Mouse (Mus musculus) hindbrain, embryonic 12.5 days (tissue): ENCODE data around the gene Rsph3a. TPM values are rescaled to one million over a fixed set of nuclear protein-coding genes. Genes with fewer than 3 reads are reported as not detected.
"Not testable (repeated sequence)": the region's sequence is repeated elsewhere in the genome, so short reads cannot be mapped to it uniquely, and the experiment has no call there.

Experiments used
- ATAC-seq: fragments of 200-750 bp; cut with Nextera tagmentation; 2 replicates; pipeline ENCODE4 v1.8.0; 2017; ENCODE audit warnings: moderate TSS enrichment; ENCODE audit not compliant: low FRiP score
- H3K27ac ChIP-seq: fragments of 300-500 bp; sonication (generic); 2 replicates; pipeline ENCODE4 v1.5.1; 2016; ENCODE audit warnings: mild to moderate bottlenecking
- H3K27me3 ChIP-seq: fragments of 300-500 bp; sonication (generic); 2 replicates; pipeline ENCODE4 v1.6.1; 2016; ENCODE audit warnings: mild to moderate bottlenecking
- H3K36me3 ChIP-seq: fragments of 300-500 bp; sonication (generic); 2 replicates; pipeline ENCODE4 v1.6.1; 2016; ENCODE audit warnings: mild to moderate bottlenecking
- H3K4me1 ChIP-seq: fragments of 300-500 bp; sonication (generic); 2 replicates; pipeline ENCODE4 v1.6.1; 2016
- H3K4me2 ChIP-seq: fragments of 300-500 bp; sonication (generic); replicated peaks from 2 replicates; pipeline ENCODE4 v1.6.1; 2016; ENCODE audit warnings: mild to moderate bottlenecking
- H3K4me3 ChIP-seq: fragments of 300-500 bp; sonication (generic); 2 replicates; pipeline ENCODE4 v1.5.1; 2016; ENCODE audit warnings: mild to moderate bottlenecking
- H3K9ac ChIP-seq: fragments of 300-500 bp; sonication (generic); 2 replicates; pipeline ENCODE4 v1.6.1; 2016; ENCODE audit warnings: mild to moderate bottlenecking, moderate library complexity
- H3K9me3 ChIP-seq: fragments of 300-500 bp; sonication (generic); replicated peaks from 2 replicates; pipeline ENCODE4 v1.6.1; 2016; ENCODE audit warnings: mild to moderate bottlenecking
- WGBS: fragments of 180-500 bp; shearing (Covaris S2); methylation state at CpG from one replicate; pipeline ENCODE4 v1.1.7; 2016; 5-methylcytosine and 5-hydroxymethylcytosine counted together
- polyA plus RNA-seq: library from polyadenylated mRNA; unstranded; fragments of >200 nt; fragmentation: Nextera tagmentation; extraction: Ambion mirVana; gene quantifications from 2 replicates; pipeline ENCODE4 v1.2.1, GENCODE M21; 2016

Gene Rsph3a
- 63.8 and 77.0 TPM in 2 replicates for polyA plus RNA-seq

GRCm38 (mm10) chr17:7945117-7946052 lies at the start of gene Rsph3a:
Gene Rsph3a, plus strand, starts transcription at chr17:7945614.
- ATAC-seq = peak; percentile 99
- Histone ChIP-seq H3K27ac (peak within 1 kb of the TSS; percentile 88), H3K4me3 (peak within 1 kb of the TSS; percentile 55), H3K4me2 (peak within 1 kb of the TSS; percentile 57), H3K9ac (peak within 1 kb of the TSS; percentile 74)
- H3K36me3 ChIP-seq, H3K27me3 ChIP-seq, H3K4me1 ChIP-seq, H3K9me3 ChIP-seq: not testable (repeated sequence)
- 4% methylated on average over 53 of the region's 58 CpGs for WGBS

DNA sequence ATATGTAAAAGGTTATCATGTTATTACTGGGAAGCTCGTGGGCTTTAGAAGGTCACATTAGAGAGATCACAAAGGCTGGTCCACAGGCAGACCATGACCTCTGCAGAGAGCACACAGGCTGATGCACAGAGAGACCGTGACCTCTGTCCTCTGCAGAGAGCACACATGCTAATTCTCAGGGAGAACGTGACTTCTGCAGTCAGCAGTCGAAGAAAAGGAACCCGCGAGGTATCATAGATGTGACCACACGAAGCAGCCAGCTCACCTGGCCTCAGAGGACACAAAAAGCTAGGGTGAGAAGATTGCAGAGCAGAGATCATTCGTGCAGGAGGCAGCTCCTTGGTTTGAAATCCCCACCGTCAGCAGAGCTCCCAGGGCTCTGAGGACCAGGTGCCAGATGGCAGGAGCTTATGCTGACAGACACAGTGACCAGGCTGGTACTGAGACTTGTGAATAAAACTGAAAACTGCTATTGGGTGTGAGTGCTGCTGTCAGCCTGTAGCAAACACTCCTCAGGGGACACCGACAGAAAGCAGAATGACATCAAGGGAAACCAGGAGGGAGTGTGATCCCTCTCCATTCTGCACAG lies 49.3 kb upstream of the Rsph3a start:
- no peak for ATAC-seq
- H3K27me3 ChIP-seq = no peaks in the 10 kb centered on the region
- H3K9me3 ChIP-seq = no peaks in the 10 kb centered on the region
- no peak overlapping the region for H3K27ac ChIP-seq
- no peak overlapping the region for H3K9ac ChIP-seq
- no peak overlapping the region for H3K4me2 ChIP-seq
- no peaks in the 10 kb centered on the region for H3K36me3 ChIP-seq
- no peak overlapping the region for H3K4me3 ChIP-seq
- WGBS = 60% methylated on average over 10 of the region's 10 CpGs
- H3K4me1 ChIP-seq = no peaks in the 10 kb centered on the region

- H3K4me1 ChIP-seq = no peaks in the 10 kb centered on the region
- H3K4me2 ChIP-seq = no peak overlapping the region
- H3K9ac ChIP-seq = no peak overlapping the region
- 91% methylated on average over 11 of the region's 11 CpGs for WGBS
- ATAC-seq = no peak
- H3K27me3 ChIP-seq = no peaks in the 10 kb centered on the region
- H3K36me3 ChIP-seq = no peaks in the 10 kb centered on the region
- no peak overlapping the region for H3K27ac ChIP-seq
- H3K4me3 ChIP-seq = no peak overlapping the region
- no peaks in the 10 kb centered on the region for H3K9me3 ChIP-seq
These were observed 48.3 kb upstream of the Rsph3a start for GRCm38 (mm10) chr17:7897120-7897519.

- Histone ChIP-seq H3K9me3 (no peaks in the 10 kb centered on the region), H3K36me3 (no peaks in the 10 kb centered on the region), H3K4me3 (no peak overlapping the region), H3K9ac (no peak overlapping the region), H3K27ac (no peak overlapping the region), H3K4me2 (no peak overlapping the region), H3K27me3 (no peaks in the 10 kb centered on the region), H3K4me1 (no peaks in the 10 kb centered on the region)
- no peak for ATAC-seq
- 87% methylated on average over 4 of the region's 4 CpGs for WGBS
These were observed 47.7 kb upstream of the Rsph3a start for GRCm38 (mm10) chr17:7897756-7898155.

- Histone ChIP-seq H3K4me3 (no peak overlapping the region), H3K4me1 (no peaks in the 10 kb centered on the region), H3K9me3 (no peaks in the 10 kb centered on the region), H3K4me2 (no peak overlapping the region), H3K36me3 (no peaks in the 10 kb centered on the region), H3K27ac (no peak overlapping the region), H3K27me3 (no peaks in the 10 kb centered on the region), H3K9ac (no peak overlapping the region)
- no peak for ATAC-seq
- WGBS = 82% methylated on average over 6 of the region's 6 CpGs
These were observed 46.2 kb upstream of the Rsph3a start for GRCm38 (mm10) chr17:7899233-7899632.

DNA sequence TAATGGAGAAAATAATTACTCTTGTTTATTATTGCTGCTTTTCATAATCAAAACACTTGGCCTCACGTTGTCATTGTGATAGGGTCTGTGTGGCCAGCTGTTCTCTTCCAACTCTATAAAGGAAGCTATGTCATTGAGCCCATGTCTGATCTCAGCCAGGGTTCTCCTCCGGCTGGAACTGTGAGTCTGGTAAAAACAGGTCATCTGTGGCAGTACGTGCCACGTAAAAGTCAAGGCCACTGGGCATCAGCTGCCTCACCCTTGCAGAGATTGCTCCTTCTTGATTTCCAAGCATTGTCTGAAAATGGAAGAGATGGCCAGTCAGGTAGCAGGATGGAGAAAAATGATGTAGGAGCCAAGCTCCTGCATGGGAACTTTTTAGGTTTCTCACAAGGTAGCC lies 45.5 kb upstream of the Rsph3a start:
- Histone ChIP-seq H3K4me3 (no peak overlapping the region), H3K9ac (no peak overlapping the region), H3K4me1 (no peaks in the 10 kb centered on the region), H3K36me3 (no peaks in the 10 kb centered on the region), H3K4me2 (no peak overlapping the region), H3K27ac (no peak overlapping the region), H3K9me3 (no peaks in the 10 kb centered on the region), H3K27me3 (no peaks in the 10 kb centered on the region)
- 87% methylated on average over 4 of the region's 4 CpGs for WGBS
- no peak for ATAC-seq

- Histone ChIP-seq H3K4me2 (no peak overlapping the region), H3K27me3 (no peaks in the 10 kb centered on the region), H3K9me3 (no peaks in the 10 kb centered on the region), H3K36me3 (no peaks in the 10 kb centered on the region), H3K4me1 (no peaks in the 10 kb centered on the region), H3K9ac (no peak overlapping the region), H3K27ac (no peak overlapping the region), H3K4me3 (no peak overlapping the region)
- 92% methylated on average over 2 of the region's 2 CpGs for WGBS
- no peak for ATAC-seq
These were observed 43.9 kb upstream of the Rsph3a start for GRCm38 (mm10) chr17:7901536-7901935.

- no peak for ATAC-seq
- WGBS = 69% methylated on average over 3 of the region's 3 CpGs
- Histone ChIP-seq H3K9me3 (no peaks in the 10 kb centered on the region), H3K4me3 (no peak overlapping the region), H3K9ac (no peak overlapping the region), H3K27me3 (no peaks in the 10 kb centered on the region), H3K27ac (no peak overlapping the region), H3K4me1 (no peaks in the 10 kb centered on the region), H3K36me3 (no peaks in the 10 kb centered on the region), H3K4me2 (no peak overlapping the region)
These were observed 43.1 kb upstream of the Rsph3a start for GRCm38 (mm10) chr17:7902362-7902761.

GRCm38 (mm10) chr17:7904992-7905391 lies 40.4 kb upstream of the Rsph3a start:
- ATAC-seq = no peak
- H3K9me3 ChIP-seq = no peaks in the 10 kb centered on the region
- WGBS = 31% methylated on average over 2 of the region's 2 CpGs
- H3K9ac ChIP-seq = no peak overlapping the region
- H3K4me1 ChIP-seq = no peaks in the 10 kb centered on the region
- no peaks in the 10 kb centered on the region for H3K27me3 ChIP-seq
- H3K27ac ChIP-seq = no peak overlapping the region
- H3K4me2 ChIP-seq = no peak overlapping the region
- H3K4me3 ChIP-seq = no peak overlapping the region
- no peaks in the 10 kb centered on the region for H3K36me3 ChIP-seq

- H3K9ac ChIP-seq = no peak overlapping the region
- no peaks in the 10 kb centered on the region for H3K4me1 ChIP-seq
- peaks cover 1% of the 10 kb centered on the region; the same call in 1 of the 2 replicates for H3K27me3 ChIP-seq
- H3K27ac ChIP-seq = no peak overlapping the region
- H3K36me3 ChIP-seq = no peaks in the 10 kb centered on the region
- H3K9me3 ChIP-seq = peaks cover 3% of the 10 kb centered on the region
- H3K4me2 ChIP-seq = no peak overlapping the region
- 37% methylated on average over 4 of the region's 4 CpGs for WGBS
- ATAC-seq = no peak
- H3K4me3 ChIP-seq = no peak overlapping the region
These were observed 39.3 kb upstream of the Rsph3a start for GRCm38 (mm10) chr17:7905936-7906685.

GRCm38 (mm10) chr17:7914596-7915227 lies 30.7 kb upstream of the Rsph3a start:
- no peak overlapping the region for H3K9ac ChIP-seq
- H3K9me3 ChIP-seq = peaks cover 6% of the 10 kb centered on the region
- ATAC-seq = no peak
- peaks cover 4% of the 10 kb centered on the region; the same call in 1 of the 2 replicates for H3K27me3 ChIP-seq
- no peak overlapping the region for H3K4me3 ChIP-seq
- 74% methylated on average over 2 of the region's 2 CpGs for WGBS
- no peak overlapping the region for H3K4me2 ChIP-seq
- no peaks in the 10 kb centered on the region for H3K36me3 ChIP-seq
- no peak overlapping the region for H3K27ac ChIP-seq
- H3K4me1 ChIP-seq = no peaks in the 10 kb centered on the region

GRCm38 (mm10) chr17:7915791-7916190 lies 29.6 kb upstream of the Rsph3a start:
- Histone ChIP-seq H3K4me2 (no peak overlapping the region), H3K4me1 (no peaks in the 10 kb centered on the region), H3K27me3 (peaks cover 4% of the 10 kb centered on the region; the same call in 1 of the 2 replicates), H3K9me3 (peaks cover 6% of the 10 kb centered on the region), H3K36me3 (no peaks in the 10 kb centered on the region), H3K9ac (no peak overlapping the region), H3K4me3 (no peak overlapping the region), H3K27ac (no peak overlapping the region)
- ATAC-seq = no peak
- 84% methylated on average over 9 of the region's 9 CpGs for WGBS
